Mouse (Mus musculus) neural tube, embryonic 11.5 days (tissue): ENCODE results near the gene Serpina16. TPM values are rescaled to one million over a fixed set of nuclear protein-coding genes. Genes with fewer than 3 reads are reported as not detected.
"Not testable (repeated sequence)": the region's sequence is repeated elsewhere in the genome, so short reads cannot be mapped to it uniquely, and the experiment has no call there.

Source experiments
- ATAC-seq: fragments of 200-750 bp; cut with Nextera tagmentation; 2 replicates; pipeline ENCODE4 v1.8.0; 2017; ENCODE audit warnings: moderate number of reproducible peaks, mild to moderate bottlenecking, moderate TSS enrichment, moderate library complexity; ENCODE audit not compliant: insufficient read depth, low FRiP score, low TSS enrichment
- DNase-seq: peaks from one replicate; pipeline ENCODE4 v3.0.0-alpha.2; 2015; ENCODE audit warnings: low spot score
- H3K27ac ChIP-seq: fragments of 300-500 bp; sonication (generic); 2 replicates; pipeline ENCODE4 v1.5.1; 2014; ENCODE audit warnings: low read depth, mild to moderate bottlenecking, low read length
- H3K27me3 ChIP-seq: fragments of 300-500 bp; sonication (generic); 2 replicates; pipeline ENCODE4 v1.6.1; 2014; ENCODE audit warnings: mild to moderate bottlenecking, low read length, mixed read lengths; ENCODE audit not compliant: control insufficient read depth, insufficient read depth
- H3K36me3 ChIP-seq: fragments of 300-500 bp; sonication (generic); 2 replicates; pipeline ENCODE4 v1.6.1; 2014; ENCODE audit warnings: mild to moderate bottlenecking, low read length, moderate library complexity, mixed read lengths; ENCODE audit not compliant: control insufficient read depth, insufficient read depth
- H3K4me1 ChIP-seq: fragments of 300-500 bp; sonication (generic); 2 replicates; pipeline ENCODE4 v1.6.1; 2014; ENCODE audit warnings: low read length, mixed read lengths; ENCODE audit not compliant: control insufficient read depth, insufficient read depth
- H3K4me2 ChIP-seq: fragments of 300-500 bp; sonication (generic); 2 replicates; pipeline ENCODE4 v1.6.1; 2014; ENCODE audit warnings: low read depth, mild to moderate bottlenecking, moderate library complexity
- H3K4me3 ChIP-seq: fragments of 300-500 bp; sonication (generic); 2 replicates; pipeline ENCODE4 v1.5.1; 2014; ENCODE audit warnings: low read depth, low read length
- H3K9ac ChIP-seq: fragments of 300-500 bp; sonication (generic); 2 replicates; pipeline ENCODE4 v1.6.1; 2014; ENCODE audit warnings: mild to moderate bottlenecking, low read length
- H3K9me3 ChIP-seq: fragments of 300-500 bp; sonication (generic); 2 replicates; pipeline ENCODE4 v1.6.1; 2016; ENCODE audit warnings: low read length; ENCODE audit not compliant: control insufficient read depth
- WGBS: fragments of 180-500 bp; shearing (Covaris S2); extraction: QIAGEN DNeasy Blood & Tissue Kit; methylation state at CpG from one replicate; pipeline ENCODE4 v1.1.7; 2014; 5-methylcytosine and 5-hydroxymethylcytosine counted together
- polyA plus RNA-seq: library from polyadenylated mRNA; unstranded; fragments of >200 nt; fragmentation: Nextera tagmentation; extraction: Ambion mirVana; gene quantifications from 2 replicates; pipeline ENCODE4 v1.2.1, GENCODE M21; 2014

Serpina16 gene
- polyA plus RNA-seq, 1 experiment from 2014 or later = not detected

GRCm38 (mm10) chr12:103670344-103670743 is 5.6 kb downstream of the Serpina16 start:
- H3K4me3 ChIP-seq = no peak overlapping the region
- H3K36me3 ChIP-seq = no peaks in the 10 kb centered on the region
- no peaks in the 10 kb centered on the region for H3K9me3 ChIP-seq
- DNase-seq (no peak), ATAC-seq (no peak)
- no peak overlapping the region for H3K27ac ChIP-seq
- no peaks in the 10 kb centered on the region for H3K4me1 ChIP-seq
- H3K27me3 ChIP-seq = no peaks in the 10 kb centered on the region
- 87% methylated on average over 5 of the region's 5 CpGs for WGBS
- no peak overlapping the region for H3K9ac ChIP-seq
- no peak overlapping the region for H3K4me2 ChIP-seq

- Histone ChIP-seq H3K9me3 (no peaks in the 10 kb centered on the region), H3K27me3 (no peaks in the 10 kb centered on the region), H3K36me3 (no peaks in the 10 kb centered on the region), H3K4me1 (no peaks in the 10 kb centered on the region), H3K4me2 (no peak overlapping the region), H3K9ac (no peak overlapping the region), H3K27ac (no peak overlapping the region), H3K4me3 (no peak overlapping the region)
- no peak for DNase-seq
- ATAC-seq = no peak
- 94% methylated on average over 3 of the region's 3 CpGs for WGBS
Measured at GRCm38 (mm10) chr12:103665286-103665685, 10.7 kb downstream of the Serpina16 start.

- H3K9ac ChIP-seq, H3K9me3 ChIP-seq, DNase-seq, ATAC-seq, H3K27ac ChIP-seq, H3K27me3 ChIP-seq, H3K4me3 ChIP-seq, H3K4me2 ChIP-seq, H3K4me1 ChIP-seq, H3K36me3 ChIP-seq: not testable (repeated sequence)
Measured at GRCm38 (mm10) chr12:103662053-103662452, 13.9 kb downstream of the Serpina16 start.

GRCm38 (mm10) chr12:103660076-103660475 is 15.9 kb downstream of the Serpina16 start:
- WGBS = 82% methylated on average over 5 of the region's 5 CpGs
- no peak overlapping the region for H3K4me2 ChIP-seq
- H3K27me3 ChIP-seq = no peaks in the 10 kb centered on the region
- DNase-seq (no peak), ATAC-seq (no peak)
- no peak overlapping the region for H3K9ac ChIP-seq
- no peak overlapping the region for H3K4me3 ChIP-seq
- no peaks in the 10 kb centered on the region for H3K9me3 ChIP-seq
- H3K27ac ChIP-seq = no peak overlapping the region
- H3K36me3 ChIP-seq = no peaks in the 10 kb centered on the region
- H3K4me1 ChIP-seq = no peaks in the 10 kb centered on the region

- Histone ChIP-seq H3K4me3 (no peak overlapping the region), H3K4me1 (no peaks in the 10 kb centered on the region), H3K27ac (no peak overlapping the region), H3K27me3 (no peaks in the 10 kb centered on the region), H3K9me3 (no peaks in the 10 kb centered on the region), H3K9ac (no peak overlapping the region), H3K36me3 (no peaks in the 10 kb centered on the region), H3K4me2 (no peak overlapping the region)
- DNase-seq (no peak), ATAC-seq (no peak)
- WGBS = 82% methylated on average over 2 of the region's 2 CpGs
Measured at GRCm38 (mm10) chr12:103659171-103659570, 16.8 kb downstream of the Serpina16 start.

- no peaks in the 10 kb centered on the region for H3K9me3 ChIP-seq
- H3K27me3 ChIP-seq = no peaks in the 10 kb centered on the region
- WGBS = 86% methylated on average over 10 of the region's 10 CpGs
- no peak overlapping the region for H3K4me2 ChIP-seq
- H3K9ac ChIP-seq = no peak overlapping the region
- no peak overlapping the region for H3K27ac ChIP-seq
- H3K4me3 ChIP-seq = no peak overlapping the region
- ATAC-seq (no peak), DNase-seq (no peak)
- no peaks in the 10 kb centered on the region for H3K4me1 ChIP-seq
- no peaks in the 10 kb centered on the region for H3K36me3 ChIP-seq
Measured at GRCm38 (mm10) chr12:103657991-103658390, 17.9 kb downstream of the Serpina16 start.

GRCm38 (mm10) chr12:103656848-103657626 is 18.9 kb downstream of the Serpina16 start, which contains the start of gene Serpina6:
TSS of gene Serpina6 (minus strand) at chr12:103657212.
- Histone ChIP-seq H3K4me2 (no peak within 1 kb of the TSS), H3K27me3 (no peaks in the 10 kb centered on the region), H3K4me1 (no peaks in the 10 kb centered on the region), H3K9me3 (no peaks in the 10 kb centered on the region), H3K4me3 (no peak within 1 kb of the TSS), H3K36me3 (no peaks in the 10 kb centered on the region), H3K9ac (no peak within 1 kb of the TSS), H3K27ac (no peak within 1 kb of the TSS)
- no peak for ATAC-seq
- no peak for DNase-seq
- WGBS = 82% methylated on average over 9 of the region's 9 CpGs

- 91% methylated on average over 7 of the region's 7 CpGs for WGBS
- no peaks in the 10 kb centered on the region for H3K36me3 ChIP-seq
- no peaks in the 10 kb centered on the region for H3K9me3 ChIP-seq
Measured at GRCm38 (mm10) chr12:103655123-103656044, 20.6 kb downstream of the Serpina16 start.

More at GRCm38 (mm10) chr12:103655123-103656044, 20.6 kb downstream of the Serpina16 start:
- no peak for DNase-seq
- no peak overlapping the region for H3K9ac ChIP-seq
- no peak for ATAC-seq
- H3K4me2 ChIP-seq = no peak overlapping the region
- H3K4me3 ChIP-seq = no peak overlapping the region
- no peak overlapping the region for H3K27ac ChIP-seq
- no peaks in the 10 kb centered on the region for H3K4me1 ChIP-seq
- H3K27me3 ChIP-seq = no peaks in the 10 kb centered on the region
